Mouse (Mus musculus) yolk sac, embryonic 10.5 days (tissue): Measurements from ENCODE around the gene Zfp97.
"Not testable (repeated sequence)": the region's sequence is repeated elsewhere in the genome, so short reads cannot be mapped to it uniquely, and the experiment has no call there.

Source experiments
- DNase-seq: peaks from one replicate; pipeline ENCODE4 v3.0.0-alpha.2; 2017; ENCODE audit warnings: low spot score

Zfp97 gene

GRCm38 (mm10) chr17:17120830-17121502 lies at the start of gene Zfp97:
Gene Zfp97, plus strand, starts transcription at chr17:17121415.
- not testable (repeated sequence) for DNase-seq

GRCm38 (mm10) chr17:17178757-17179413 lies 57.7 kb downstream of the Zfp97 start:
- DNase-seq = not testable (repeated sequence)

GRCm38 (mm10) chr17:17194761-17195160 lies 73.5 kb downstream of the Zfp97 start:
- DNase-seq = not testable (repeated sequence)

- DNase-seq = no peak
Observed at GRCm38 (mm10) chr17:17195178-17195577, 74.0 kb downstream of the Zfp97 start.

GRCm38 (mm10) chr17:17196111-17196510 lies 74.9 kb downstream of the Zfp97 start:
- DNase-seq = not testable (repeated sequence)
